Mouse (Mus musculus) ovary, adult 18-20 months (tissue): ENCODE measurements around the gene Camk2g.
A peak's percentile ranks its signal among the peaks of the same experiment; 100 is the strongest.

ENCODE experiments used
- DNase-seq: peaks from one replicate; pipeline ENCODE4 v3.0.0; 2022; ENCODE audit warnings: low spot score, mixed read lengths

Gene Camk2g

DNA sequence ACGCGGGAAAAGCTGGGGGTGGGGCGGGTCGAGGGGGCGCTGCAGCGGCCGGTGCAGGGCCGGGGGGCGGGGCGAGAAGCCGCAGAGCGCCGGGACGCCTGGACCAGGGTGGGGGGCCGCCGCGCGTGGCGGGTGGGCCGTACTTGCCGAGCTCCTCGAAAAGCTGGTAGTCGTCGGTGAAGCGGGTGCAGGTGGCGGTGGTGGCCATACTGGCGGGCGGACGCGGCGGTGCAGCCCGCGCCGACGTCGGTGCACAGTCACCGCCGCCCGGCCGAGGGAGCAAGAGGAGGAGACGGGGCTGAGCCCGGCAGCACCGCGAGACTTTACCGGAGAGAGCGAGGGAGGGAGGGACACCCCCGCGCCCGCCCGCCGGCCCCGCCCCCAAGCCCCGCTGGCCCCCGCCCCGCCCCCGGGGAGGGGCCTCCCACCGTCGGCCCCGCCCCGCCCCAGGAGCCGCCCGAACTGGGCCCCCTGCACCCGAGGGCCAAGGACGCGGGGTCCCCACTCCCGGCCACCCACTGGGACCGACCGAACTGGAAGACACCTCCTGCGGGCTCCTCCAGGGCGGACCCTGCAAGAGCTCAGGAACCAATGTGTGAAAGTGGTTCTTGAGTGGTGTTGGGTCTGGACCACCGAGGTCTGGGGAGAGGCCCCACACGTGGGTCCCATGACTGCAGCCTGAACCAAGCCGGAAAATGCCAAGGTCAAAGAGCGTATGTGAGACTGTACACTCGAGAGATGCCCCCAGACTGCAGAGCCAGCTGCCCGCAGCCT lies at the start of gene Camk2g:
Gene Camk2g, minus strand, starts transcription at position 331 of the 774 bp plus-strand sequence.
- DNase-seq: peak; percentile 85

- DNase-seq: no peak
These were observed 48.7 kb upstream of the Camk2g start for GRCm38 (mm10) chr14:20842629-20843028.

DNA sequence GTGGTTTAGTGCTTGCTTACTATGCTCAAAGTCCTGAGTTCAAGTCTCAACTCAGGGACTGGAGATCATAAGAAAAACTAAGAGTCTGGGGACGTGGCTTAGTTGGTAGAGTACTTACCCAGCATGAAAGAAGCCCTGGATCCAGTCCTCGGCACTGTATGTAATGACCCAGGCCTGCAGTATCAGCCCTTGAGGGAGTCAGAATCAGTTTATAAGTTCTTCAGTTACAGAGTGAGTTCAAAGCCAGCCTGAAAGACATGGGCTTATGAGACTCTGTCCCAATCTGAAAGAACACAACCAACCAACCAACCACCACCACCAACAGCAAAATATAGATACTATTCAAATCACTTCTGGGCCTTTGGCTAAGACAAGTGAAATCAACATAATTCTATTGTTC lies 47.6 kb upstream of the Camk2g start:
- no peak for DNase-seq

GRCm38 (mm10) chr14:20837681-20838080 lies 43.8 kb upstream of the Camk2g start:
- no peak for DNase-seq

DNA sequence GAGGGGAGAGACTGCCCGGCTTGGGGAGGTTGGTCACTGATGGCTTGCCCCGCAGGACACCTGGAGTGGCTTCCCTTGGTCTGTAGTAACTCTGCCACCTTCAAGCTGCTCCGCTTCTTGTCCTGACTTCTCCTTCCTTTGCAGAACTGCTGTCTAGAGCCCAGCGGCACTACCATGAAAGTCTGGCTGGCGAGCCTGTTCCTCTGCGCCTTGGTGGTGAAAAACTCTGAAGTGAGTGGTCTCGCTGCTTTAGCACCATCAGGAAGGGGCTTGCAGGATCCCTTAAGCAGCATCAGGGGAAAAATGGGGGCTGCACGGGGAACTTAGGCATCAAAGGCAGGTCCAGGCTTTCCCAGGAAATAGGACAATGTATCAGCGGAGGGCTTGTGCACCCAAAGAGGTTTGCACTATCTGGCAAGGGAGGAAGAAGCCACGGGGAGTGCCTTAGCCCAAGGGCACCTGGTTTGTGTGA lies 43.1 kb upstream of the Camk2g start:
- DNase-seq: no peak

GRCm38 (mm10) chr14:20836171-20836904 lies 42.5 kb upstream of the Camk2g start, which contains the start of gene Plau:
Gene Plau, plus strand, starts transcription at chr14:20836660.
- peak; percentile 72 for DNase-seq

DNA sequence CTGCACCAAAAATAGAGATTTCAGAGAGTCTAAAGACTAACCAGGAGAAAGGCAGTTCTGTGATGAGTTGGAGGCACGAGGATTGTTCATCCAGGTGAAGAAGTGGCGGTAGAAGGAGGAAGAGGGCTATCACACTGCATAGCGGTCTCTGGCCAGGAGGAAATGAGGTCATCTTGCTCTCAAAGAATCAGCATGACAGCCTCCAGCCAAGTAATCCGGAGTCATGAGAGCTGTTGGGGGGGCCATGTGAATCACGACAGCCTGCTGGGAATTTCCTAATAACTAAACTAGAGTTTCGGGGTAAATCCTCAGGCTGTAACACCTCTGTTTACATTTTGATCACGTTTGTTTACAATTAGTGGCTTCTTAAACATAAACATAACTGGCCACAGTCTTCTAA lies 40.2 kb upstream of the Camk2g start:
- no peak for DNase-seq

- no peak for DNase-seq
These were observed 39.6 kb upstream of the Camk2g start for GRCm38 (mm10) chr14:20833525-20833924.

DNA sequence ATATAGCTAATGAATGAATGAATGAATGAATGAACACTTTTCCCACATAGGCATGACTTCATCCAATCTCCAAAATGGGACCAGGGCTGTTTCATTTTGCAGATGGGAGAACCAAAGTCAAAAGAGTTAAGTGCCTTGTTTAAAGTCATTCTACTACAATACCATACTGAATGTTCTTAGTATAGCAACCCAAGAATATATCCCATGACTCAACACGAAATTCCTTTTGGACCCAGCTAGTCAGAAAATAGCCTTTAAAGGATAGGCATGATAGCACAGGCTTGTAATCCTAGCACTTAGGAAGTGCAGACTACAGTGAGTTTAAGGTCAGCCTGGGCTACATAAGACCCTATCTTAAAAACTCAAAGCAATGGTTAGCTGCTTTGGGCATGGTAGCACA lies 38.0 kb upstream of the Camk2g start:
- DNase-seq: no peak

GRCm38 (mm10) chr14:20831141-20831910 lies 37.4 kb upstream of the Camk2g start:
- DNase-seq: no peak

- DNase-seq: no peak
These were observed 35.9 kb upstream of the Camk2g start for GRCm38 (mm10) chr14:20829523-20830366.

GRCm38 (mm10) chr14:20828524-20828923 lies 34.6 kb upstream of the Camk2g start:
- no peak for DNase-seq

GRCm38 (mm10) chr14:20827491-20827890 lies 33.6 kb upstream of the Camk2g start:
- DNase-seq: no peak

DNA sequence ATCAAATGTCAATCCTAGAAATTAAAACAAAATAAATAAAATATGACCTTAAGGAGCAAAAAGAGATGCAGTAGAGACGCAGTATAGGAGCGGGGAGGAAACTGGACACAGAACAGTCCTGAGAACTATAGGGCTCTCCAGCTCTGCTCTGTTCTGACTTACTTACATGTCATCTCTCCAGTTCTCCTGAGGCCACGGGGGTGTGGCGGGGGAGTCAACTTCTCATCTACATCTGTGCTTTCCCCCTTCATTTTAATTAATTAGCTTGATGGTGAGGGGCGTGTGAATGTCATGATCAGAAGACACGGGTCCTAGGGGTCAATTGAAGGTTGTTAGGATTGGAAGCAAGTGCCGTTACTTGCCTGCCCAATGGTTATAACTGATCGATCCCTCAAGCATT lies 33.2 kb upstream of the Camk2g start:
- DNase-seq: no peak

DNA sequence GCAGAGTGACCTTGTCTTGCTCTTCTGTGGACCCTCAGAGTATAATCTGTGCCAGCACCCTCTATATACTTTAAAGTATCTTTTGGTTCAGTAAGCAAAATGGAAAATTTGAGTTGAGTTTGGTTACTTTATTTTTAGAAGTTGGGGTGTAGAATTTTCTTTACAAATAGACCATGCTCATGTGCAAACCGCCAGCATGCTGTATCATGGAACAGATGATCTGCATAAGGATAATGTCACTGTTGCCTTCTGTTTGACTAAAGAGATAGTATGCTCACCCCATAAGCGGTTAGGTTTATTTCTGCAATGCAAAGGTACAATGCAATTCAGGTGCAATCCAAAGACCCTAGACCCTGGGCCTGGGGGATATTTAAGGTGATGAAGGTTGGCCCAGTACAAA lies 31.6 kb upstream of the Camk2g start:
- DNase-seq: no peak

DNA sequence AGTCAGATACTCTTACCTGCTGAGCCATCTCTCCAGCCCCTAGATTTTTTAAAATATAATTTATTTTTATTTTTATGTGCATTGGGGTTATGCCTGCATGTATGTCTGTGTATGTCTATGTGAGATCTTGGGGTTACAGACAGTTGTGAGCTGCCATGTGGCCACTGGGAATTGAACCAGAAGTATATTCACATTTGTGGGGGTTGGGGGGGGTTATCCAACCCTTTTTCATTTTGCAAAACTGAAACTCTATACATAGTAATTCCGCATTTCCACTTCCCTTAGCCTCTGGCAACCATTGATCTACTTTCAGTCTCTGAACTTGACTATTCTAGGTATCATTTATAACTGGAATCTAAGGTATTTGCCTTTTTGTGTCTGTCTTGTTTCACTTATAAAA lies 30.6 kb upstream of the Camk2g start:
- DNase-seq: no peak

DNA sequence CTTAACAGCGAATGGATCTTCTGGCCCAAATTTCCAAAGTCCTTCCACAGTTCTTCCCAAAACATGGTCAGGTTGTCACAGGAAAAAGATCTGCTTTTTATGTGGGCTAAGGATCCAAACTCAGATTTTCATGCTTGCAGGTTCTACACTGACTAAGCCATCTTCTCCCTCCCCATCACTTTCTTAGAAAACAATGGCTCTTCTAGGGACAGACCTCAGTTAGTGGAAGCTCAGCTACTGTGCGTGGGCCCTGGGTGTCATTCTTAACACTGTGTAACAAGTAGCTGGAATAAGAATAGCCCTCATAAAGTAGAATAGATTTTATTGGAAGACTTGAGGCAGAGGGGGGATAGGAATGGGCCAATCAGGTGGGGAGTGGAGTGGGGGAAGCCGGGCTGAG lies 21.6 kb upstream of the Camk2g start:
- no peak for DNase-seq

DNA sequence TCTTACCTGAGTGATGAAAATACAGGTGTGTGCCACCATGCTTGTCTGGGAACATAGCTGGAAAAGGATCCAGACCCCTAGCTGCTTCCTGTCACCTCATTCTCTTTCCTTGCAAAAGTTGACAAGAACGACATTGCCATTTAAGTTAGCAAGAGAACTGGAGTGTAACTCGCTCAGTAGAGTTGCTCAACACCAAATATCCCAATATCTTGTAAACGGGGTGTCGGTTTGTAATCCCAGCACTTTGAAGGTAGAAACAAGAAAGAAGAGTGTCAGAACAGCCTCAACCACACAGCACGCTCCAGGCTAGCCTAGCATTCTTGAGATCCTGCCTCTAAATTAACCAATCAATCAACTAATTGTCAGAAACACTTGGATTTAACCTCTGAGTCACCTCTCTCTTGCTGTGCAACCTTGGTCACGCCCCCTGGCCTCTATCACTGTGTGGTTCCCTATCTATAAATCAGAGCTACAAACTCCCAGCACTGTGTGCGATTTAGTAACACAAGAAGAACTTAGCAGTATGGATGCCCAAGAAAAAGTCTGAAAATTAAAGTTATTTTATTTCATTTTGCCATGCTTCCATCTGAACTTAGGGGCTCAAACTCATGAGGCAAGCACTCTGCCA lies 18.0 kb upstream of the Camk2g start:
- no peak for DNase-seq

- no peak for DNase-seq
These were observed 17.3 kb upstream of the Camk2g start for GRCm38 (mm10) chr14:20811236-20811635.

GRCm38 (mm10) chr14:20809820-20810219 lies 15.9 kb upstream of the Camk2g start:
- no peak for DNase-seq

- no peak for DNase-seq
These were observed 15.5 kb upstream of the Camk2g start for GRCm38 (mm10) chr14:20809349-20809748.
